Mouse (Mus musculus): ENCODE data around the gene C2cd6. TPM values are rescaled to one million over a fixed set of nuclear protein-coding genes. Genes with fewer than 3 reads are reported as not detected.

C2cd6 gene
- polyA plus RNA-seq (2015; fragmentation: Nextera tagmentation; extraction: Ambion mirVana), result not detected in 2 replicates

GRCm38 (mm10) chr1:59094705-59095104 is at the start of gene C2cd6:
TSS of gene C2cd6 (minus strand) at chr1:59094900.
- Histone ChIP-seq H3K27me3 (replicated peaks) (no peaks in the 10 kb centered on the region), H3K4me3 (replicated peaks) (no peak within 1 kb of the TSS), H3K9me3 (no peaks in the 10 kb centered on the region), H3K9ac (no peak within 1 kb of the TSS), H3K36me3 (no peaks in the 10 kb centered on the region), H3K4me2 (no peak within 1 kb of the TSS), H3K4me1 (no peaks in the 10 kb centered on the region), H3K27ac (no peak within 1 kb of the TSS)
- 91% methylated on average over 19 of the region's 19 CpGs for WGBS
- no peak for ATAC-seq (ENCODE audit: insufficient read depth, low FRiP score, low read depth)

GRCm38 (mm10) chr1:59142809-59143208 is 48.1 kb upstream of the C2cd6 start:
- H3K36me3 ChIP-seq, result no peaks in the 10 kb centered on the region
- H3K9me3 ChIP-seq, result no peaks in the 10 kb centered on the region
- no peak overlapping the region for H3K9ac ChIP-seq
- H3K4me3 ChIP-seq (replicated peaks), result no peak overlapping the region
- H3K4me1 ChIP-seq, result no peaks in the 10 kb centered on the region
- no peak for ATAC-seq (ENCODE audit: insufficient read depth, low FRiP score, low read depth)
- no peak overlapping the region for H3K27ac ChIP-seq
- no peak overlapping the region for H3K4me2 ChIP-seq
- no peaks in the 10 kb centered on the region for H3K27me3 ChIP-seq (replicated peaks)

- H3K27ac ChIP-seq, result no peak overlapping the region
Measured at GRCm38 (mm10) chr1:59134419-59134818, 39.7 kb upstream of the C2cd6 start.

GRCm38 (mm10) chr1:59128879-59129278 is 34.2 kb upstream of the C2cd6 start:
- no peaks in the 10 kb centered on the region for H3K9me3 ChIP-seq
- 66% methylated on average over 7 of the region's 7 CpGs for WGBS
- H3K9ac ChIP-seq, result no peak overlapping the region
- no peak overlapping the region for H3K27ac ChIP-seq
- ATAC-seq (ENCODE audit: insufficient read depth, low FRiP score, low read depth), result no peak
- no peaks in the 10 kb centered on the region for H3K36me3 ChIP-seq
- H3K4me3 ChIP-seq (replicated peaks), result no peak overlapping the region
- no peaks in the 10 kb centered on the region for H3K4me1 ChIP-seq
- no peaks in the 10 kb centered on the region for H3K27me3 ChIP-seq (replicated peaks)
- H3K4me2 ChIP-seq, result no peak overlapping the region

More at GRCm38 (mm10) chr1:59134419-59134818, 39.7 kb upstream of the C2cd6 start:
- H3K9ac ChIP-seq, result no peak overlapping the region
- H3K4me1 ChIP-seq, result no peaks in the 10 kb centered on the region
- H3K4me3 ChIP-seq (replicated peaks), result no peak overlapping the region
- no peaks in the 10 kb centered on the region for H3K9me3 ChIP-seq
- no peak for ATAC-seq (ENCODE audit: insufficient read depth, low FRiP score, low read depth)
- H3K4me2 ChIP-seq, result no peak overlapping the region
- H3K27me3 ChIP-seq (replicated peaks), result no peaks in the 10 kb centered on the region
- H3K36me3 ChIP-seq, result no peaks in the 10 kb centered on the region
- WGBS, result 63% methylated on average over 5 of the region's 5 CpGs

- H3K9ac ChIP-seq, result no peak overlapping the region
- H3K27me3 ChIP-seq (replicated peaks), result no peaks in the 10 kb centered on the region
- 58% methylated on average over 5 of the region's 5 CpGs for WGBS
- no peak overlapping the region for H3K27ac ChIP-seq
- H3K4me1 ChIP-seq, result no peaks in the 10 kb centered on the region
- no peak for ATAC-seq (ENCODE audit: insufficient read depth, low FRiP score, low read depth)
- no peak overlapping the region for H3K4me3 ChIP-seq (replicated peaks)
- H3K9me3 ChIP-seq, result no peaks in the 10 kb centered on the region
- no peak overlapping the region for H3K4me2 ChIP-seq
- H3K36me3 ChIP-seq, result no peaks in the 10 kb centered on the region
Measured at GRCm38 (mm10) chr1:59125558-59125957, 30.9 kb upstream of the C2cd6 start.

- H3K4me1 ChIP-seq, result no peaks in the 10 kb centered on the region
- no peaks in the 10 kb centered on the region for H3K27me3 ChIP-seq (replicated peaks)
- peak; percentile 97 for ATAC-seq (ENCODE audit: insufficient read depth, low FRiP score, low read depth)
- H3K9me3 ChIP-seq, result no peaks in the 10 kb centered on the region
- H3K9ac ChIP-seq, result peak within 1 kb of the TSS; percentile 73
- peak within 1 kb of the TSS; percentile 77 for H3K4me3 ChIP-seq (replicated peaks)
- no peaks in the 10 kb centered on the region for H3K36me3 ChIP-seq
- H3K4me2 ChIP-seq, result peak within 1 kb of the TSS; percentile 78
- under 1% methylated on average over 72 of the region's 74 CpGs for WGBS
- peak within 1 kb of the TSS; percentile 81 for H3K27ac ChIP-seq
Measured at GRCm38 (mm10) chr1:59119720-59120457, 25.2 kb upstream of the C2cd6 start, which contains the start of gene Tmem237. TSS of gene Tmem237 (minus strand) at chr1:59120408.

GRCm38 (mm10) chr1:59110524-59110923 is 15.8 kb upstream of the C2cd6 start:
- H3K4me2 ChIP-seq, result no peak overlapping the region
- H3K4me3 ChIP-seq (replicated peaks), result no peak overlapping the region
- H3K27me3 ChIP-seq (replicated peaks), result no peaks in the 10 kb centered on the region
- H3K27ac ChIP-seq, result no peak overlapping the region
- H3K4me1 ChIP-seq, result no peaks in the 10 kb centered on the region
- 73% methylated on average over 8 of the region's 8 CpGs for WGBS
- no peak for ATAC-seq (ENCODE audit: insufficient read depth, low FRiP score, low read depth)
- peaks cover 4% of the 10 kb centered on the region; the same call in 1 of the 2 replicates for H3K36me3 ChIP-seq
- no peak overlapping the region for H3K9ac ChIP-seq
- no peaks in the 10 kb centered on the region for H3K9me3 ChIP-seq

GRCm38 (mm10) chr1:59102071-59102470 is 7.4 kb upstream of the C2cd6 start:
- 92% methylated on average over 6 of the region's 6 CpGs for WGBS

GRCm38 (mm10) chr1:59101020-59101419 is 6.3 kb upstream of the C2cd6 start:
- Histone ChIP-seq H3K36me3 (no peaks in the 10 kb centered on the region), H3K4me3 (replicated peaks) (no peak overlapping the region), H3K4me2 (no peak overlapping the region), H3K9me3 (no peaks in the 10 kb centered on the region), H3K9ac (no peak overlapping the region), H3K27ac (no peak overlapping the region), H3K4me1 (no peaks in the 10 kb centered on the region), H3K27me3 (replicated peaks) (no peaks in the 10 kb centered on the region)
- ATAC-seq (ENCODE audit: insufficient read depth, low FRiP score, low read depth), result no peak
- 86% methylated on average over 5 of the region's 5 CpGs for WGBS

More at GRCm38 (mm10) chr1:59102071-59102470, 7.4 kb upstream of the C2cd6 start:
- no peaks in the 10 kb centered on the region for H3K4me1 ChIP-seq
- H3K4me2 ChIP-seq, result no peak overlapping the region
- no peaks in the 10 kb centered on the region for H3K36me3 ChIP-seq
- no peaks in the 10 kb centered on the region for H3K27me3 ChIP-seq (replicated peaks)
- no peaks in the 10 kb centered on the region for H3K9me3 ChIP-seq
- H3K27ac ChIP-seq, result no peak overlapping the region
- H3K9ac ChIP-seq, result no peak overlapping the region
- no peak overlapping the region for H3K4me3 ChIP-seq (replicated peaks)
- no peak for ATAC-seq (ENCODE audit: insufficient read depth, low FRiP score, low read depth)

GRCm38 (mm10) chr1:59070867-59071266 is 23.8 kb downstream of the C2cd6 start:
- Histone ChIP-seq H3K36me3 (no peaks in the 10 kb centered on the region), H3K4me3 (replicated peaks) (no peak overlapping the region), H3K4me2 (no peak overlapping the region), H3K27ac (no peak overlapping the region), H3K4me1 (no peaks in the 10 kb centered on the region), H3K27me3 (replicated peaks) (no peaks in the 10 kb centered on the region), H3K9ac (no peak overlapping the region), H3K9me3 (no peaks in the 10 kb centered on the region)
- ATAC-seq (ENCODE audit: insufficient read depth, low FRiP score, low read depth), result no peak
- WGBS, result 34% methylated on average over 3 of the region's 3 CpGs

GRCm38 (mm10) chr1:59067976-59068375 is 26.7 kb downstream of the C2cd6 start:
- Histone ChIP-seq H3K9me3 (no peaks in the 10 kb centered on the region), H3K27ac (no peak overlapping the region), H3K36me3 (no peaks in the 10 kb centered on the region), H3K4me1 (no peaks in the 10 kb centered on the region), H3K4me3 (replicated peaks) (no peak overlapping the region), H3K9ac (no peak overlapping the region), H3K27me3 (replicated peaks) (no peaks in the 10 kb centered on the region), H3K4me2 (no peak overlapping the region)
- 8% methylated on average over 3 of the region's 3 CpGs for WGBS
- no peak for ATAC-seq (ENCODE audit: insufficient read depth, low FRiP score, low read depth)

- no peak for ATAC-seq (ENCODE audit: insufficient read depth, low FRiP score, low read depth)
- Histone ChIP-seq H3K4me1 (no peaks in the 10 kb centered on the region), H3K9me3 (no peaks in the 10 kb centered on the region), H3K27ac (no peak overlapping the region), H3K9ac (no peak overlapping the region), H3K4me2 (no peak overlapping the region), H3K4me3 (replicated peaks) (no peak overlapping the region), H3K36me3 (no peaks in the 10 kb centered on the region), H3K27me3 (replicated peaks) (no peaks in the 10 kb centered on the region)
- WGBS, result 51% methylated on average over 3 of the region's 3 CpGs
Measured at GRCm38 (mm10) chr1:59063697-59064096, 31.0 kb downstream of the C2cd6 start.

Data from stomach, embryonic 15.5 days (tissue).